ENCODE assay signal across 31 mouse cellular contexts in genomic region chr11:49114158-49114557, GRCm38 (mm10). TPM values are rescaled to one million over a fixed set of nuclear protein-coding genes. Genes with fewer than 3 reads are reported as not detected.
DNase-seq lines count a peak whose midpoint lies in the region; ATAC-seq and TF ChIP-seq lines count a peak whose summit lies in the region.
"Had no signal": no experiment of that assay in that cellular context is flagged by ENCODE, and none has a peak within 500 bp of the region (broad histone marks: within the 10 kb centered on the region; RNA-seq: fewer than 3 reads in every experiment).

No protein-coding gene starts in this region.

- peak; percentile 84 for DNase-seq in heart, adult 11 months
- DNase-seq in heart, postnatal 14 days = no peak
- no peak for DNase-seq in heart, adult 18-20 months
- DNase-seq in kidney, postnatal 0 days (ENCODE audit: low spot score) = peak; percentile 14
- no peak for DNase-seq in kidney, adult 11 months
- no peak for DNase-seq in layer of hippocampus, postnatal 14 days (ENCODE audit: low spot score in 2 of 2)
- DNase-seq: adrenal gland, adult 8-10 months; adrenal gland, postnatal 25 days; B cell, adult 2 months; cerebellum, adult 18-20 months; cerebellum, adult 9-10 months; cerebellum, postnatal 14 days; gastrocnemius, postnatal 10 days; gastrocnemius, postnatal 36 days had no signal

- no peaks in the 10 kb centered on the region for H3K4me1 ChIP-seq in heart, embryonic 16.5 days (ENCODE audit: control insufficient read depth, insufficient read depth, low read length)
- H3K4me1 ChIP-seq in kidney, postnatal 0 days (replicated peaks; ENCODE audit: insufficient read depth, low read length) = no peaks in the 10 kb centered on the region
- H3K4me1 ChIP-seq: forebrain, embryonic 10.5 days; forebrain, embryonic 13.5 days; heart, embryonic 12.5 days; heart, embryonic 15.5 days; hindbrain, embryonic 12.5 days; hindbrain, embryonic 15.5 days had no signal

- H3K27me3 ChIP-seq in heart, embryonic 16.5 days (ENCODE audit: control insufficient read depth, insufficient read depth, low read length) = no peaks in the 10 kb centered on the region
- H3K27me3 ChIP-seq in kidney, postnatal 0 days (ENCODE audit: insufficient read depth, low read length) = no peaks in the 10 kb centered on the region
- H3K27me3 ChIP-seq: forebrain, embryonic 13.5 days; heart, embryonic 12.5 days; heart, embryonic 15.5 days; hindbrain, embryonic 12.5 days; hindbrain, embryonic 15.5 days had no signal

- 43% methylated on average over 2 of the region's 2 CpGs for WGBS in heart, embryonic 16.5 days
- WGBS in kidney, postnatal 0 days = 39% methylated on average over 2 of the region's 2 CpGs

- peak; percentile 28; the same call in 1 of the 2 replicates for ATAC-seq in heart, embryonic 16.5 days (replicated peaks; ENCODE audit: extremely low read depth, insufficient read depth, low FRiP score)
- ATAC-seq in kidney, postnatal 0 days (replicated peaks; ENCODE audit: low FRiP score, low read depth) = no peak
- ATAC-seq: forebrain, embryonic 13.5 days; forebrain, embryonic 16.5 days; intestine, postnatal 0 days had no signal

- H3K4me3 ChIP-seq in heart, embryonic 16.5 days (ENCODE audit: low read length) = no peak overlapping the region
- H3K4me3 ChIP-seq in kidney, postnatal 0 days (replicated peaks; ENCODE audit: low read depth, low read length) = no peak overlapping the region
- H3K4me3 ChIP-seq: forebrain, embryonic 10.5 days; forebrain, embryonic 13.5 days; heart, embryonic 12.5 days; heart, embryonic 15.5 days; hindbrain, embryonic 12.5 days; hindbrain, embryonic 15.5 days had no signal

- no peaks in the 10 kb centered on the region for H3K9me3 ChIP-seq in heart, embryonic 16.5 days (replicated peaks; ENCODE audit: control insufficient read depth, low read length)
- H3K9me3 ChIP-seq in kidney, postnatal 0 days (replicated peaks; ENCODE audit: low read length) = no peaks in the 10 kb centered on the region
- H3K9me3 ChIP-seq: forebrain, embryonic 10.5 days; forebrain, embryonic 13.5 days; heart, embryonic 12.5 days; heart, embryonic 15.5 days; hindbrain, embryonic 12.5 days; hindbrain, embryonic 15.5 days had no signal

- H3K27ac ChIP-seq in heart, embryonic 16.5 days (ENCODE audit: low read length) = no peak overlapping the region
- no peak overlapping the region for H3K27ac ChIP-seq in kidney, postnatal 0 days
- H3K27ac ChIP-seq: forebrain, embryonic 10.5 days; forebrain, embryonic 13.5 days; hindbrain, embryonic 12.5 days; hindbrain, embryonic 15.5 days had no signal

- no peaks in the 10 kb centered on the region for H3K36me3 ChIP-seq in heart, embryonic 16.5 days (ENCODE audit: control insufficient read depth, insufficient read depth)
- H3K36me3 ChIP-seq in kidney, postnatal 0 days (ENCODE audit: insufficient read depth, low read length) = no peaks in the 10 kb centered on the region
- H3K36me3 ChIP-seq: forebrain, embryonic 10.5 days; heart, embryonic 12.5 days; heart, embryonic 15.5 days; hindbrain, embryonic 12.5 days; hindbrain, embryonic 15.5 days had no signal

- TF ChIP-seq CTCF in kidney, postnatal 0 days (IDR thresholded peaks at IDR 0.05; ENCODE audit: low read depth) = no peak

- intact Hi-C loops in heart, postnatal 14 days (cut with DNase I) = no loop called here

- no peak overlapping the region for H3K4me2 ChIP-seq in heart, embryonic 16.5 days (ENCODE audit: low read depth, low read length)
- no peak overlapping the region for H3K4me2 ChIP-seq in kidney, postnatal 0 days (ENCODE audit: low read length)
- H3K4me2 ChIP-seq: forebrain, embryonic 13.5 days; heart, embryonic 12.5 days; heart, embryonic 15.5 days; hindbrain, embryonic 12.5 days; hindbrain, embryonic 15.5 days had no signal

- no peak overlapping the region for H3K9ac ChIP-seq in heart, embryonic 16.5 days (ENCODE audit: low read length)
- H3K9ac ChIP-seq in kidney, postnatal 0 days (ENCODE audit: low read depth, low read length) = no peak overlapping the region
- H3K9ac ChIP-seq: forebrain, embryonic 13.5 days; heart, embryonic 12.5 days; heart, embryonic 15.5 days; hindbrain, embryonic 12.5 days; hindbrain, embryonic 15.5 days had no signal

RNA-seq across cellular contexts. Expression of gene Olfr1396, which starts 0.5 kb away (rescaled TPM):
- 1 to 10 TPM; 1.2 to 1.4 TPM for total RNA-seq in heart, postnatal 14 days (2021)
- polyA plus RNA-seq in heart, embryonic 16.5 days (2015; fragmentation: Nextera tagmentation; extraction: Ambion mirVana) = 0.10 and 0.18 TPM in 2 replicates
- under 1 TPM; 0.59 to 0.65 TPM for total RNA-seq in heart, adult 18-20 months (2021)
- 0.05 TPM in 1 of 2 replicates, not detected in the other for polyA plus RNA-seq in kidney, postnatal 0 days (2015; fragmentation: Nextera tagmentation; extraction: Ambion mirVana)
- total RNA-seq in layer of hippocampus, postnatal 14 days (2021) = not detected
- total RNA-seq: gastrocnemius, adult 18-20 months; gastrocnemius, postnatal 10 days; gastrocnemius, postnatal 36 days; granulocyte monocyte progenitor cell, adult 5-6 weeks; hematopoietic stem cell, adult 5-6 weeks; MEL had no signal
- polyA plus RNA-seq: brain, embryonic 14.5 days; embryonic facial prominence, embryonic 11.5 days; forebrain, embryonic 10.5 days; forebrain, embryonic 13.5 days; forebrain, embryonic 16.5 days; heart, embryonic 12.5 days; hindbrain, embryonic 12.5 days; hindbrain, embryonic 15.5 days; intestine, embryonic 14.5 days had no signal

RNA-seq across cellular contexts. Expression of gene Olfr1395, which starts 27.9 kb away (rescaled TPM):
- not detected for total RNA-seq in heart, postnatal 14 days (2021)
- polyA plus RNA-seq in heart, embryonic 16.5 days (2015; fragmentation: Nextera tagmentation; extraction: Ambion mirVana) = not detected in 2 replicates
- not detected for total RNA-seq in heart, adult 18-20 months (2021)
- not detected in 2 replicates for polyA plus RNA-seq in kidney, postnatal 0 days (2015; fragmentation: Nextera tagmentation; extraction: Ambion mirVana)
- total RNA-seq in layer of hippocampus, postnatal 14 days (2021) = not detected
- total RNA-seq: adrenal gland, adult 8-10 months; adrenal gland, postnatal 25 days; gastrocnemius, adult 18-20 months; gastrocnemius, postnatal 10 days; gastrocnemius, postnatal 36 days; granulocyte monocyte progenitor cell, adult 5-6 weeks; hematopoietic stem cell, adult 5-6 weeks; MEL had no signal
- polyA plus RNA-seq: brain, embryonic 14.5 days; embryonic facial prominence, embryonic 11.5 days; forebrain, embryonic 10.5 days; forebrain, embryonic 13.5 days; forebrain, embryonic 16.5 days; heart, embryonic 12.5 days; heart, embryonic 15.5 days; hindbrain, embryonic 12.5 days; hindbrain, embryonic 15.5 days; intestine, embryonic 14.5 days; intestine, postnatal 0 days had no signal

RNA-seq across cellular contexts. Expression of gene Ifi47, which starts 37.8 kb away (rescaled TPM):
- 1 to 10 TPM; 2.4 to 3.4 TPM for total RNA-seq in heart, postnatal 14 days (2021)
- 3.6 and 7.6 TPM in 2 replicates for polyA plus RNA-seq in heart, embryonic 16.5 days (2015; fragmentation: Nextera tagmentation; extraction: Ambion mirVana)
- 1 to 10 TPM; 3.4 to 5.6 TPM for total RNA-seq in heart, adult 18-20 months (2021)
- 4.3 and 6.2 TPM in 2 replicates for polyA plus RNA-seq in kidney, postnatal 0 days (2015; fragmentation: Nextera tagmentation; extraction: Ambion mirVana)
- total RNA-seq in layer of hippocampus, postnatal 14 days (2021) = under 1 TPM; 0.31 to 0.65 TPM

RNA-seq across cellular contexts. Expression of gene Olfr1394, which starts 40.0 kb away (rescaled TPM):
- total RNA-seq in heart, postnatal 14 days (2021) = not detected
- not detected in 2 replicates for polyA plus RNA-seq in heart, embryonic 16.5 days (2015; fragmentation: Nextera tagmentation; extraction: Ambion mirVana)
- total RNA-seq in heart, adult 18-20 months (2021) = not detected
- polyA plus RNA-seq in kidney, postnatal 0 days (2015; fragmentation: Nextera tagmentation; extraction: Ambion mirVana) = not detected in 2 replicates
- total RNA-seq in layer of hippocampus, postnatal 14 days (2021) = not detected
- total RNA-seq: adrenal gland, adult 8-10 months; adrenal gland, postnatal 25 days; gastrocnemius, adult 18-20 months; gastrocnemius, postnatal 10 days; gastrocnemius, postnatal 36 days; granulocyte monocyte progenitor cell, adult 5-6 weeks; hematopoietic stem cell, adult 5-6 weeks; MEL had no signal
- polyA plus RNA-seq: brain, embryonic 14.5 days; embryonic facial prominence, embryonic 11.5 days; embryonic facial prominence, embryonic 14.5 days; forebrain, embryonic 10.5 days; forebrain, embryonic 13.5 days; forebrain, embryonic 16.5 days; heart, embryonic 12.5 days; heart, embryonic 15.5 days; hindbrain, embryonic 12.5 days; hindbrain, embryonic 15.5 days; intestine, embryonic 14.5 days; intestine, postnatal 0 days had no signal

RNA-seq across cellular contexts. Expression of gene Tgtp2, which starts 50.2 kb away (rescaled TPM):
- total RNA-seq in heart, postnatal 14 days (2021) = under 1 TPM; 0.14 to 0.46 TPM
- 3.8 and 8.0 TPM in 2 replicates for polyA plus RNA-seq in heart, embryonic 16.5 days (2015; fragmentation: Nextera tagmentation; extraction: Ambion mirVana)
- total RNA-seq in heart, adult 18-20 months (2021) = 10 to 100 TPM in 1 of 2 experiments, 1 to 10 TPM in 1; 2.1 to 25.0 TPM
- 1.6 and 2.2 TPM in 2 replicates for polyA plus RNA-seq in kidney, postnatal 0 days (2015; fragmentation: Nextera tagmentation; extraction: Ambion mirVana)
- not detected for total RNA-seq in layer of hippocampus, postnatal 14 days (2021)
- total RNA-seq: gastrocnemius, postnatal 10 days had no signal
- polyA plus RNA-seq: embryonic facial prominence, embryonic 11.5 days; forebrain, embryonic 10.5 days; forebrain, embryonic 13.5 days; forebrain, embryonic 16.5 days; heart, embryonic 12.5 days; hindbrain, embryonic 12.5 days; hindbrain, embryonic 15.5 days had no signal

Comparison
In these comparisons a context has a peak if more than half of its experiments do, and no peak if none do; other contexts are left out.
1. DNase-seq: peak in heart, adult 11 months (single experiment) and kidney, postnatal 0 days (single experiment); none in heart, postnatal 14 days (0 of 2), heart, adult 18-20 months (0 of 2), kidney, adult 11 months (single experiment) and layer of hippocampus, postnatal 14 days (0 of 2).